Mouse (Mus musculus) erythroblast, embryonic 14.5 days (primary cell): ENCODE results near the gene Hip1.

Source experiments
- GATA1 ChIP-seq: IDR thresholded peaks from 2 replicates; pipeline ENCODE4 v1.6.1; 2012; ENCODE audit warnings: low read length, inconsistent platforms, mixed read lengths
- TAL1 ChIP-seq: IDR thresholded peaks from 3 replicates; pipeline ENCODE4 v1.6.1; 2012; ENCODE audit warnings: low read length, inconsistent platforms, mixed read lengths

GRCm38 (mm10) chr5:135517348-135517883, 27.5 kb downstream of the Hip1 start:
- TF ChIP-seq TAL1 (no peak), GATA1 (no peak)
